Mouse (Mus musculus) heart, embryonic 14.5 days (tissue): ENCODE results near the gene Hoxd10. TPM values are rescaled to one million over a fixed set of nuclear protein-coding genes. Genes with fewer than 3 reads are reported as not detected.

Source experiments
- ATAC-seq: fragments of 200-750 bp; cut with Nextera tagmentation; 2 replicates; pipeline ENCODE4 v1.8.0; 2017; ENCODE audit warnings: low read depth, moderate TSS enrichment; ENCODE audit not compliant: insufficient number of reproducible peaks, insufficient read depth, low FRiP score
- H3K27ac ChIP-seq, 2 experiments: fragments of 200-500 bp in 1 of 2; fragments of 300-500 bp in 1 of 2; sonication (generic) in 1 of 2; replicated peaks in 1 of 2; 2 replicates each; pipeline ENCODE4 v1.5.1; 2012 to 2014; ENCODE audit warnings: low read depth in 2 of 2, low read length in 2 of 2, control low read depth in 1 of 2, mild to moderate bottlenecking in 1 of 2, mixed read lengths in 1 of 2; ENCODE audit not compliant: control insufficient read depth in 1 of 2, insufficient read depth in 1 of 2
- H3K27me3 ChIP-seq: fragments of 300-500 bp; sonication (generic); 2 replicates; pipeline ENCODE4 v1.6.1; 2014; ENCODE audit warnings: mild to moderate bottlenecking, low read length, control low read depth; ENCODE audit not compliant: control insufficient read depth, insufficient read depth
- H3K36me3 ChIP-seq: fragments of 300-500 bp; sonication (generic); 2 replicates; pipeline ENCODE4 v1.6.1; 2014; ENCODE audit warnings: mild to moderate bottlenecking, control low read depth, low read length, mixed read lengths; ENCODE audit not compliant: control insufficient read depth, insufficient read depth
- H3K4me1 ChIP-seq, 2 experiments: fragments of 200-500 bp in 1 of 2; fragments of 300-500 bp in 1 of 2; sonication (generic) in 1 of 2; 2 replicates each; pipeline ENCODE4 v1.6.1; 2012 to 2014; ENCODE audit warnings: low read length in 2 of 2, control low read depth in 1 of 2, mixed read lengths in 1 of 2; ENCODE audit not compliant: control insufficient read depth in 2 of 2, insufficient read depth in 2 of 2
- H3K4me2 ChIP-seq: fragments of 300-500 bp; sonication (generic); 2 replicates; pipeline ENCODE4 v1.6.1; 2014; ENCODE audit warnings: mild to moderate bottlenecking, low read length
- H3K4me3 ChIP-seq, 2 experiments: fragments of 200-500 bp in 1 of 2; fragments of 300-500 bp in 1 of 2; sonication (generic) in 1 of 2; 2 replicates each; pipeline ENCODE4 v1.5.1; 2012 to 2014; ENCODE audit warnings: low read length in 2 of 2, mild to moderate bottlenecking in 2 of 2, control low read depth in 1 of 2, low read depth in 1 of 2, moderate library complexity in 1 of 2; ENCODE audit not compliant: control insufficient read depth in 1 of 2, insufficient read depth in 1 of 2
- H3K9ac ChIP-seq: fragments of 300-500 bp; sonication (generic); 2 replicates; pipeline ENCODE4 v1.6.1; 2014; ENCODE audit warnings: mild to moderate bottlenecking, low read length
- H3K9me3 ChIP-seq: fragments of 300-500 bp; sonication (generic); 2 replicates; pipeline ENCODE4 v1.6.1; 2016; ENCODE audit warnings: low read length, control low read depth; ENCODE audit not compliant: control insufficient read depth
- WGBS: fragments of 180-500 bp; shearing (Covaris S2); extraction: QIAGEN DNeasy Blood & Tissue Kit; methylation state at CpG from one replicate; pipeline ENCODE4 v1.1.7; 2014; 5-methylcytosine and 5-hydroxymethylcytosine counted together
- polyA plus RNA-seq: library from polyadenylated mRNA; unstranded; fragments of >200 nt; fragmentation: Nextera tagmentation; extraction: Ambion mirVana; gene quantifications from 2 replicates; pipeline ENCODE4 v1.2.1, GENCODE M21; 2014

Hoxd10 gene
- polyA plus RNA-seq, 1 experiment from 2014 or later, result not detected

GRCm38 (mm10) chr2:74688795-74689573, 2.7 kb upstream of the Hoxd10 start:
- WGBS, result 3% methylated on average over 12 of the region's 12 CpGs
- no peak overlapping the region for H3K4me3 ChIP-seq
- no peak for ATAC-seq
- no peaks in the 10 kb centered on the region for H3K36me3 ChIP-seq
- no peak overlapping the region for H3K4me2 ChIP-seq
- H3K9me3 ChIP-seq, result no peaks in the 10 kb centered on the region
- no peak overlapping the region for H3K9ac ChIP-seq
- no peak overlapping the region for H3K27ac ChIP-seq
- H3K27me3 ChIP-seq, result peaks cover 98% of the 10 kb centered on the region
- H3K4me1 ChIP-seq, result no peaks in the 10 kb centered on the region; a peak in 1 of 4 replicates

GRCm38 (mm10) chr2:74689574-74690337, 2.0 kb upstream of the Hoxd10 start:
- 1% methylated on average over 24 of the region's 24 CpGs for WGBS
- H3K4me3 ChIP-seq, result no peak overlapping the region
- no peak for ATAC-seq
- H3K9ac ChIP-seq, result no peak overlapping the region
- H3K4me2 ChIP-seq, result no peak overlapping the region
- H3K36me3 ChIP-seq, result no peaks in the 10 kb centered on the region
- peaks cover 98% of the 10 kb centered on the region for H3K27me3 ChIP-seq
- no peaks in the 10 kb centered on the region for H3K9me3 ChIP-seq
- no peak overlapping the region for H3K27ac ChIP-seq
- H3K4me1 ChIP-seq, result no peaks in the 10 kb centered on the region; a peak in 1 of 4 replicates

- WGBS, result 4% methylated on average over 8 of the region's 8 CpGs
- H3K4me3 ChIP-seq, result no peak overlapping the region
- no peak overlapping the region for H3K27ac ChIP-seq
- no peak overlapping the region for H3K4me2 ChIP-seq
- H3K9ac ChIP-seq, result no peak overlapping the region
- no peak for ATAC-seq
- H3K9me3 ChIP-seq, result no peaks in the 10 kb centered on the region
- H3K27me3 ChIP-seq, result peaks cover 98% of the 10 kb centered on the region
- no peaks in the 10 kb centered on the region; a peak in 1 of 4 replicates for H3K4me1 ChIP-seq
- H3K36me3 ChIP-seq, result no peaks in the 10 kb centered on the region
These were observed 1.4 kb upstream of the Hoxd10 start for GRCm38 (mm10) chr2:74690338-74690716.

GRCm38 (mm10) chr2:74691995-74692807, 477 bp downstream of the Hoxd10 start:
- WGBS, result 5% methylated on average over 35 of the region's 35 CpGs
- Histone ChIP-seq H3K27me3 (peaks cover 99% of the 10 kb centered on the region), H3K4me2 (no peak overlapping the region), H3K4me1 (no peaks in the 10 kb centered on the region; a peak in 1 of 4 replicates), H3K9ac (no peak overlapping the region), H3K36me3 (no peaks in the 10 kb centered on the region), H3K4me3 (0 out of 4 replicates have a peak overlapping the region, but pooled peaks of 1 of the 2 experiments have one; percentile 9), H3K9me3 (no peaks in the 10 kb centered on the region), H3K27ac (no peak overlapping the region)
- ATAC-seq, result no peak

- Histone ChIP-seq H3K9ac (no peak overlapping the region), H3K4me2 (no peak overlapping the region), H3K36me3 (no peaks in the 10 kb centered on the region), H3K27ac (no peak overlapping the region), H3K27me3 (peaks cover 99% of the 10 kb centered on the region), H3K4me3 (0 out of 4 replicates have a peak overlapping the region, but pooled peaks of 1 of the 2 experiments have one; percentile 9), H3K9me3 (no peaks in the 10 kb centered on the region), H3K4me1 (peaks cover 0 to 3% of the 10 kb centered on the region in 2 experiments; a peak in 2 of 4 replicates)
- 2% methylated on average over 19 of the region's 20 CpGs for WGBS
- ATAC-seq, result no peak
These were observed 1.2 kb downstream of the Hoxd10 start for GRCm38 (mm10) chr2:74692808-74693431.

GRCm38 (mm10) chr2:74693432-74693827, 1.7 kb downstream of the Hoxd10 start:
- Histone ChIP-seq H3K9ac (no peak overlapping the region), H3K9me3 (no peaks in the 10 kb centered on the region), H3K4me2 (no peak overlapping the region), H3K27ac (no peak overlapping the region), H3K4me3 (no peak overlapping the region), H3K36me3 (no peaks in the 10 kb centered on the region), H3K27me3 (peaks cover 99% of the 10 kb centered on the region), H3K4me1 (peaks cover 0 to 7% of the 10 kb centered on the region in 2 experiments; a peak in 2 of 4 replicates)
- 12% methylated on average over 4 of the region's 4 CpGs for WGBS
- no peak for ATAC-seq

GRCm38 (mm10) chr2:74694066-74694465, 2.3 kb downstream of the Hoxd10 start:
- no peak for ATAC-seq
- H3K27me3 ChIP-seq, result peaks cover 99% of the 10 kb centered on the region
- 3% methylated on average over 16 of the region's 16 CpGs for WGBS
- H3K9ac ChIP-seq, result no peak overlapping the region
- H3K36me3 ChIP-seq, result no peaks in the 10 kb centered on the region
- no peaks in the 10 kb centered on the region for H3K9me3 ChIP-seq
- H3K27ac ChIP-seq, result no peak overlapping the region
- no peak overlapping the region for H3K4me3 ChIP-seq
- peaks cover 0 to 7% of the 10 kb centered on the region in 2 experiments; a peak in 2 of 4 replicates for H3K4me1 ChIP-seq
- H3K4me2 ChIP-seq, result no peak overlapping the region
